Mouse (Mus musculus) C2C12 (cell line): ENCODE results near the gene Olfr270. TPM values are rescaled to one million over a fixed set of nuclear protein-coding genes. Genes with fewer than 3 reads are reported as not detected.

ENCODE experiments used
- H3K27me3 ChIP-seq: one replicate; pipeline ENCODE4 v1.6.1; 2011; ENCODE audit not compliant: control insufficient read depth, insufficient read depth, insufficient read length
- H3K36me3 ChIP-seq: one replicate; pipeline ENCODE4 v1.6.1; 2011; ENCODE audit not compliant: control insufficient read depth, insufficient read depth
- H3K4me3 ChIP-seq: one replicate; pipeline ENCODE4 v1.5.1; 2011; ENCODE audit warnings: mild to moderate bottlenecking, control low read depth; ENCODE audit not compliant: poor library complexity, insufficient read depth, severe bottlenecking
- H3K79me2 ChIP-seq: one replicate; pipeline ENCODE4 v1.6.1; 2011; ENCODE audit not compliant: control insufficient read depth, insufficient read depth
- H3K79me3 ChIP-seq: one replicate; pipeline ENCODE4 v1.6.1; 2011; ENCODE audit warnings: low read depth, control low read depth
- H3ac ChIP-seq: one replicate; pipeline ENCODE3; 2011; ENCODE audit warnings: low read depth; ENCODE audit not compliant: control insufficient read depth, insufficient read length
- CEBPB ChIP-seq: IDR thresholded peaks from one replicate; pipeline ENCODE4 v1.6.1; 2011; ENCODE audit warnings: low read depth, mild to moderate bottlenecking, control low read depth, moderate library complexity
- CTCF ChIP-seq: IDR thresholded peaks from one replicate; pipeline ENCODE4 v1.5.1; 2011; ENCODE audit not compliant: control insufficient read depth, insufficient read depth, insufficient read length
- FOSL1 ChIP-seq: IDR thresholded peaks from one replicate; pipeline ENCODE4 v1.8.0; 2011; ENCODE audit warnings: mild to moderate bottlenecking, low read length; ENCODE audit not compliant: poor library complexity, insufficient read depth, severe bottlenecking
- MAX ChIP-seq: IDR thresholded peaks from one replicate; pipeline ENCODE4 v1.6.1; 2011; ENCODE audit warnings: mild to moderate bottlenecking, control low read depth
- MYOD1 ChIP-seq: IDR thresholded peaks from one replicate; pipeline ENCODE4 v1.6.1; 2011; ENCODE audit warnings: low read depth; ENCODE audit not compliant: control insufficient read depth, insufficient read length
- MYOG ChIP-seq: IDR thresholded peaks from one replicate; pipeline ENCODE4 v1.6.1; 2011; ENCODE audit not compliant: control insufficient read depth, insufficient read length; ENCODE audit errors: extremely low read depth
- USF1 ChIP-seq: IDR thresholded peaks from one replicate; pipeline ENCODE4 v1.6.1; 2011; ENCODE audit warnings: low read depth, mild to moderate bottlenecking, control low read depth, moderate library complexity
- long read RNA-seq, 2 experiments: library from polyadenylated mRNA; unstranded; transcript quantifications; one replicate each; pipeline ENCODE4 v2.0.0; 2019 to 2020
- polyA plus RNA-seq: library from polyadenylated mRNA; unstranded; fragments of >200 nt; fragmentation: generic; extraction: Trizol; gene quantifications from one replicate; pipeline ENCODE4 v1.2.1, GENCODE M21; 2012; ENCODE audit warnings: missing spikeins

Olfr270 gene
- polyA plus RNA-seq: not detected
- long read RNA-seq, experiment 1: 0 reads
- long read RNA-seq, experiment 2: 0 reads

DNA sequence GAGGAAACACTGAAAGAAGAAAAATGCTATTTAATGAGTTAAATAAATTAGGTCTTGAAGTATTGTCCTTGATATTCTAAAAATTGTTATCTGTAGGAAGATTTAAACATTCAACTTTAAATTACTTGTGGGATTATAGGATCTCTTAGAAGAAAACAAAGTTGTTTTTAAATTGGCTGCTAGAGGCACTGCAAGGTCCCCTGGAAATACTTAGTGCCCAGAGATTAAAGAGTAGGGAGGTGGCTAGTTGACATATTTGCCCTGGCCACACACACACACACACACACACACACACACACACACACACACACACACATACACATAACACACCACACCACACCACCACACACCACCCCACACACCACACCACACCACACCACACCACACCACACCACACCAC, at the start of gene Olfr270:
TSS of gene Olfr270 (plus strand) at position 301 of the 400 bp plus-strand sequence.
- Histone ChIP-seq H3ac (no peak within 1 kb of the TSS), H3K79me2 (no peaks in the 10 kb centered on the region), H3K27me3 (no peaks in the 10 kb centered on the region), H3K79me3 (no peaks in the 10 kb centered on the region), H3K36me3 (no peaks in the 10 kb centered on the region), H3K4me3 (no peak within 1 kb of the TSS)
- no peak for TF ChIP-seq USF1

DNA sequence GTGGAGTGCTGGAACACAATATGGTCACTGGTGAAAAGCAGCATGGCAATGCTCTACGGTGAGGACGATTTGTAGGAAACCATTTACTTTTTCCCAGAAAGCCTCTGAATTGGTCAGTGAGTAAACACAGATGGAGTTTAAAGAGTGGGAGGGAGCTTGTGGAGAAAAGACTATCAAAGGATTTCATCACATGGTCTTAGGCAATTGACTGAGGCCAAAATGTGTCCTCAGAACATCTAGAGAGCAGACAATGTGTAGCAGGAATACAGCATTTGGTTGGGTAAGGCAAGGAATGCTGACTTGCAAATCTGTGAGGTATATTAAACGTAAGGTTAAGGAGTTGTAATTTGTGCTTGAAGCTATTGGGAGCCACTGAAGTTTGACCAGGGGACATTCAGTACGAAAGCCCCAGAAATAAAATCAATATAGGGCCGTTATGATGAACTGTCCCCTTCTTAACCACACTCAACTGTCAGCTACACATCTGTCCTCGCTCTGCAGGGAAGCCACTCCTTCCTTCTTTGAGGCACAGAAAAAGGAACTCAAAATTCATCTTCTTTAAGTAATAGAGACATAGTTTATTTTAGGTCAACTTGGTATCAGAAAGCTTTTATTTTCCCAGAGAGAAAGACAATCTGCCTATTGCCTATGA, 47.6 kb upstream of the Olfr270 start:
- no peaks in the 10 kb centered on the region for H3K79me3 ChIP-seq
- no peaks in the 10 kb centered on the region for H3K36me3 ChIP-seq
- TF ChIP-seq CEBPB: no peak
- no peak for TF ChIP-seq MYOG
- no peak for TF ChIP-seq MAX
- no peak for TF ChIP-seq FOSL1
- no peak for TF ChIP-seq USF1
- TF ChIP-seq MYOD1: no peak
- no peak for TF ChIP-seq CTCF
- no peak overlapping the region for H3ac ChIP-seq
- H3K79me2 ChIP-seq: no peaks in the 10 kb centered on the region
- no peak overlapping the region for H3K4me3 ChIP-seq
- H3K27me3 ChIP-seq: no peaks in the 10 kb centered on the region

GRCm38 (mm10) chr4:52917311-52917688, 47.0 kb upstream of the Olfr270 start:
- no peak overlapping the region for H3K4me3 ChIP-seq
- no peak overlapping the region for H3ac ChIP-seq
- H3K27me3 ChIP-seq: no peaks in the 10 kb centered on the region
- no peaks in the 10 kb centered on the region for H3K79me2 ChIP-seq
- no peaks in the 10 kb centered on the region for H3K79me3 ChIP-seq
- H3K36me3 ChIP-seq: no peaks in the 10 kb centered on the region
- TF ChIP-seq CTCF: no peak
- no peak for TF ChIP-seq FOSL1
- TF ChIP-seq MAX: no peak
- TF ChIP-seq MYOD1: no peak
- TF ChIP-seq USF1: no peak
- no peak for TF ChIP-seq CEBPB
- TF ChIP-seq MYOG: no peak

DNA sequence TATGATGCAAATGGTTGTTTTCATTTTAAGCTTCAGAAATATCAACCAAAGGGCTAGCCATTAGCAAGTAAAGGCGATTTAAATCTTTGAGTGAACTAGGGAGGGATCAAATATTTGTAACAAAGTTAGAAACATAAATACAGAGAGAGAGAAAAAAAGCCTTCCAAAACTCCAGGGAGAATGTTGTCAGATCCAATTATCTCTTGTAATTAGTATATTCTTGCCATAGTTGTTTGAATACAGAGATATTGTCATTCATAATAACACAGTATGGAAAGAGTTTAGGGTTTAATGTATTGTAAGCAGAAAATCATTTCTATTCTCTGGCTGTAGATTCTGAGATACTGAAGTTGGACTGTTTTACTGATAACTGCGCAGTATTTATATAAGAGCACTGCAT, 45.3 kb upstream of the Olfr270 start, which contains the start of gene Olfr272:
TSS of gene Olfr272 (minus strand) at position 101 of the 400 bp plus-strand sequence.
- H3K79me2 ChIP-seq: no peaks in the 10 kb centered on the region
- TF ChIP-seq FOSL1 (no peak), MYOD1 (no peak)
- no peaks in the 10 kb centered on the region for H3K79me3 ChIP-seq
- no peak within 1 kb of the TSS for H3K4me3 ChIP-seq
- no peak within 1 kb of the TSS for H3ac ChIP-seq
- H3K27me3 ChIP-seq: no peaks in the 10 kb centered on the region
- H3K36me3 ChIP-seq: no peaks in the 10 kb centered on the region

DNA sequence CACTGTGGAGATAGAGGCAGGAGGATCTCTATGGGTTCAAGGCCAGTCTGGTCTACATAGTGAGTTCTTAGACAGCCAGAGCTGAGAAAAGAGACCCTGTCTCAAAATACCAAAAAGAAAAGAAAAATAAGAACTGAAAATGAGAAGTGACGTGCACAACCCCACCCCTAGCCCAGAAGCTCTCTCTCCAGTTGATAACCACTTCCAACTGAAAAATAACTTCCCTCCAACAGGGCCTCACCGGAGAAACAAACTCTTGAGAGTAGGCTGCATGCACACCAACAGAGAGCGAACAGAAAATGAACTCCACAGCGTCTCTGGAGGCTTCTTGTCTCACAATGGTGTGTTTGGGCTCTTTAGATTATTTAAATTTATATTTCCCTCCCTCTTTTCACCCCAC, 33.9 kb upstream of the Olfr270 start:
- H3K79me2 ChIP-seq: no peaks in the 10 kb centered on the region
- no peaks in the 10 kb centered on the region for H3K27me3 ChIP-seq
- no peak for TF ChIP-seq MAX
- no peak for TF ChIP-seq CEBPB
- no peak for TF ChIP-seq MYOD1
- TF ChIP-seq CTCF: no peak
- TF ChIP-seq USF1: no peak
- no peak for TF ChIP-seq MYOG
- TF ChIP-seq FOSL1: no peak
- H3K4me3 ChIP-seq: no peak overlapping the region
- H3K79me3 ChIP-seq: no peaks in the 10 kb centered on the region
- no peaks in the 10 kb centered on the region for H3K36me3 ChIP-seq
- H3ac ChIP-seq: no peak overlapping the region

DNA sequence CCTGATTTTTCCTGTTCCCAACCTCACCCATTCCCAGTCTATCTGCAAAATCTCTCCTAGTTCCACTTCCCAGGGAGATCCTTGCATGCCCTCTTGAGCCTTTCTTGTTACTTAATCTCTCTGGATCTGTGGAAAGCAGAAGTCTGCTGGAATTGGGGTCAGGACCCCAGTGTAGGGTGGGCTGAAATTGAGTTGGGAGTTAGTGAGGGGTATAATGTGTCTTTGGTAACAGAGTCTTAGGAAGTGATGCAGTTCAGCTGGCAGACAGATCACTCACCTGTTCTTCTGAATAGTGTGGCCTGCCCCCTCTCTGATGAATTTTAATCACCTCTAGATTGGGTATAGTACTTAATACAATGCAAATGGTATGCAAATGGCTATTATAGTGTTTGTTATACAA, 17.7 kb upstream of the Olfr270 start:
- Histone ChIP-seq H3K79me3 (no peaks in the 10 kb centered on the region), H3K4me3 (no peak overlapping the region), H3K36me3 (no peaks in the 10 kb centered on the region), H3ac (no peak overlapping the region), H3K79me2 (no peaks in the 10 kb centered on the region), H3K27me3 (no peaks in the 10 kb centered on the region)
- TF ChIP-seq MAX (no peak), FOSL1 (no peak), MYOG (no peak), CEBPB (no peak), MYOD1 (no peak), USF1 (no peak), CTCF (no peak)
